Mouse (Mus musculus) small intestine, adult 2 months (tissue): ENCODE measurements around the gene Ccl22. TPM values are rescaled to one million over a fixed set of nuclear protein-coding genes. Genes with fewer than 3 reads are reported as not detected.

Experiments
- H3K27ac ChIP-seq: fragments of 200-500 bp; 2 replicates; pipeline ENCODE4 v1.5.1; 2012; ENCODE audit warnings: low read depth, low read length, control low read depth, inconsistent platforms; ENCODE audit not compliant: insufficient read depth
- H3K27me3 ChIP-seq: fragments of 200-500 bp; 2 replicates; pipeline ENCODE4 v1.6.1; 2012; ENCODE audit warnings: mild to moderate bottlenecking, moderate library complexity, low read length, inconsistent platforms; ENCODE audit not compliant: control insufficient read depth, insufficient read depth
- H3K36me3 ChIP-seq: fragments of 200-500 bp; 2 replicates; pipeline ENCODE4 v1.6.1; 2012; ENCODE audit warnings: mild to moderate bottlenecking, low read length, control low read depth, inconsistent platforms; ENCODE audit not compliant: control insufficient read depth, insufficient read depth
- H3K4me1 ChIP-seq: fragments of 200-500 bp; 2 replicates; pipeline ENCODE4 v1.6.1; 2012; ENCODE audit warnings: low read length, inconsistent platforms, mixed read lengths; ENCODE audit not compliant: control insufficient read depth, insufficient read depth, insufficient read length
- H3K4me3 ChIP-seq: fragments of 200-500 bp; 2 replicates; pipeline ENCODE4 v1.5.1; 2012; ENCODE audit warnings: low read depth, mild to moderate bottlenecking, control low read depth, inconsistent platforms, low read length, moderate library complexity
- CTCF ChIP-seq: fragments of 200-500 bp; IDR thresholded peaks from 2 replicates; pipeline ENCODE4 v1.5.1; 2012; ENCODE audit warnings: low read depth, mild to moderate bottlenecking, control low read depth, inconsistent platforms, low read length, moderate library complexity, mixed read lengths; ENCODE audit not compliant: insufficient replicate concordance, insufficient read length; ENCODE audit errors: extremely low read depth
- POLR2A ChIP-seq: fragments of 200-500 bp; IDR thresholded peaks from 2 replicates; pipeline ENCODE4 v1.6.1; 2012; ENCODE audit warnings: low read depth, mild to moderate bottlenecking, control low read depth, inconsistent platforms, low read length, moderate library complexity
- WGBS: fragments of 180-500 bp; shearing (Covaris S2); methylation state at CpG from one replicate; pipeline ENCODE4 v1.1.7; 2018; 5-methylcytosine and 5-hydroxymethylcytosine counted together
- polyA plus RNA-seq: library from polyadenylated mRNA; depleted of rRNA; stranded (reverse); fragments of >200 nt; gene quantifications from 2 replicates; pipeline ENCODE4 v1.2.3, GENCODE M21; 2012

The Ccl22 gene
- polyA plus RNA-seq, 1 experiment = 6.5 TPM

DNA sequence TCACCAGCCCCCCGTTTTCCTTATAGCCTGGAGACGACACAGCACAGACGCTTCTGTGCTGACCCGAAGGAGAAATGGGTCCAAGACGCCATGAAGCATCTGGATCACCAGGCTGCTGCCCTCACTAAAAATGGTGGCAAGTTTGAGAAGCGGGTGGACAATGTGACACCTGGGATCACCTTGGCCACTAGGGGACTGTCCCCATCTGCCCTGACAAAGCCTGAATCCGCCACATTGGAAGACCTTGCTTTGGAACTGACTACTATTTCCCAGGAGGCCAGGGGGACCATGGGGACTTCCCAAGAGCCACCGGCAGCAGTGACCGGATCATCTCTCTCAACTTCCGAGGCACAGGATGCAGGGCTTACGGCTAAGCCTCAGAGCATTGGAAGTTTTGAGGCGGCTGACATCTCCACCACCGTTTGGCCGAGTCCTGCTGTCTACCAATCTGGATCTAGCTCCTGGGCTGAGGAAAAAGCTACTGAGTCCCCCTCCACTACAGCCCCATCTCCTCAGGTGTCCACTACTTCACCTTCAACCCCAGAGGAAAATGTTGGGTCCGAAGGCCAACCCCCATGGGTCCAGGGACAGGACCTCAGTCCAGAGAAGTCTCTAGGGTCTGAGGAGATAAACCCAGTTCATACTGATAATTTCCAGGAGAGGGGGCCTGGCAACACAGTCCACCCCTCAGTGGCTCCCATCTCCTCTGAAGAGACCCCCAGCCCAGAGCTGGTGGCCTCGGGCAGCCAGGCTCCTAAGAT is 34.3 kb downstream of the Ccl22 start:
- Histone ChIP-seq H3K36me3 (peaks cover 10% of the 10 kb centered on the region), H3K4me1 (peaks cover 52% of the 10 kb centered on the region), H3K4me3 (no peak overlapping the region), H3K27ac (no peak overlapping the region), H3K27me3 (no peaks in the 10 kb centered on the region)
- no peak for TF ChIP-seq POLR2A
- no peak for TF ChIP-seq CTCF
- 90% methylated on average over 16 of the region's 16 CpGs for WGBS

DNA sequence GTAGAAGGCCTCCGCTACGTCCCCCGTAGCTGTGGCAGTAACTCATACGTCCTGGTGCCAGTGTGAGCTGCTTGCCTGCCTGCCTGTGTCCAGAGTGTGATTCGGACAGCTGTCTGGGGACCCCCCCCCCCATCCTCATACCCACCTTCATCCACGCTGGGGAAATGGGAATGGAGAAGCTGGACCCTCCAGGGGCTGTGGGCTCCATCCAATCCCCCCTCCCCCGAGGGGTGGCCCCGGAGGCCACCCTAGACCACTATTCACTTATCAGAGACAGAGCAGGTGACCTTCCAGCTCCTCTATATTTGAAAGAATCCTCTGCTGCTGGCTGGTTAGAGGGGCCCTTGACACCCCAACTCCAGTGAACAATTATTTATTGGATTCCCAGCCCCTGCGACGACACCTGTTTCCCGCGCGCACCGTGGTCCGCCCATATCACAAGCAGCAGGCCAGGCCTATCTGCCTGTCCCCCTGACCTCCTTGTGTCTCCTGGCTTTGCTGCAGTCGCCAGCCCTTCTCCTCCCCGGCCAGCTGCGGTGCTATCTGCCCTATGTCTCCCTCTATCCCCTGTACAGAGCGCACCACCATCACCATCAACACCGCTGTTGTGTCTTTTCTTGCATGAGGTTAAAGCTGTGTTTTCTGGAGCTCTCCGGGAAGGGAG is 35.2 kb downstream of the Ccl22 start:
- peak overlapping the region; percentile 14 for H3K4me3 ChIP-seq
- H3K27me3 ChIP-seq = no peaks in the 10 kb centered on the region
- 76% methylated on average over 21 of the region's 21 CpGs for WGBS
- H3K36me3 ChIP-seq = peaks cover 10% of the 10 kb centered on the region
- peak overlapping the region; percentile 87 for H3K27ac ChIP-seq
- peaks cover 59% of the 10 kb centered on the region for H3K4me1 ChIP-seq
- TF ChIP-seq CTCF (no peak), POLR2A (no peak)

DNA sequence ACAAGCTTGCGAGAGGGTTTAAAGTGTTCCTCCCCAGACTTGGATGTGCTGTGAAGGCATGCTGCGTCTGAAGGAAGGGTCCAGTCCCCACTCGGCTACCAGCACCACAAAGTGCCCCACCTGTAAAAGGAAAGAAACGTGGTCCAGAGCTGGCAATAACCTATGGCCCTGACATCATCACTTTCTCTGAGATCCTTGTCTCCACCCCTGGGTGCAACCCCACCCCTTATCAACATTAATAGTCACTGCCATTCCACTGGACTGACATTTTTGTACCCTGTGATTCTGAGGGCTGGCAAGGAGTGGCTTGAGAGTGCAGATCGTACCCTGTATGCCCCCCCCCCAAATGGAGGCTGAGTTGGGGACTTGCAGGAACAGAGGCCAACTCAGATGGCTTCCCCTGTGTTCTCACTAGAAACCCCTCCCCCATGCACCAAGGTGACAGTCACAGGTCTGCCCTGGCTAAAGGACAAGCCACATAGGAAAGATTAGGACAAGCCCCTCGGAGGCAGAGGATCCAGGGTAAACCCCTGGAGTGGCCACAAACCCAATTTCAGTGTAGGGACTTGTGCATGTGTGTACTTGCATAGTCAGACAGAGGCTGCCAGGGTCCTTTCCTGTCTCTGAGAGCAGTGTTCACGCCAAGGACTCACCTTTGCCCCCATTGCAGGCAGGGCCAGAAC is 35.9 kb downstream of the Ccl22 start:
- Histone ChIP-seq H3K4me1 (peaks cover 61% of the 10 kb centered on the region), H3K4me3 (peak overlapping the region; percentile 24), H3K27ac (peak overlapping the region; percentile 98), H3K36me3 (peaks cover 10% of the 10 kb centered on the region), H3K27me3 (no peaks in the 10 kb centered on the region)
- TF ChIP-seq POLR2A (no peak), CTCF (no peak)
- 36% methylated on average over 7 of the region's 7 CpGs for WGBS

DNA sequence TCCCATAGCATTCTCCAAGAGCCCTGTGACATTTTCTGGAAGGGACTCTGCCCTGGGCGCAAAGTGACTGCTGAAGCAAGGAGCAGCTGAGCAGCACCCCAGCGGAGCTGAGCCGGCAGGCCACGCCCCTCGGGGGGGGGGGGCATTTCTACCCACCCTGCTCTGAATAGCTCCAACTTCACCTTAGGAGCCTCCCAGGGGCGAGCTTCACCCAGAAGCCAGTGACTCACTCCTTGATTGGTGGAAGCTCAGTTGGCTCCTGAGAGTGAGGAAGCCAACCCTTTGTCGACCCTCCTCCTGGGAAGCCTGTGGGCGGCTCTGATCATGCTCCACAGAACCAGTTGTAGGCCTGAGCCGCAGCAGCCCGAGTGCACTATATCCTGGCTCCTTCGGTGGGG is 36.4 kb downstream of the Ccl22 start:
- no peaks in the 10 kb centered on the region for H3K27me3 ChIP-seq
- 12% methylated on average over 11 of the region's 11 CpGs for WGBS
- no peak for TF ChIP-seq CTCF
- TF ChIP-seq POLR2A = peak; percentile 27; the same call in 1 of the 2 replicates
- H3K4me3 ChIP-seq = peak overlapping the region; percentile 10; the same call in 1 of the 2 replicates
- H3K36me3 ChIP-seq = peaks cover 10% of the 10 kb centered on the region
- peaks cover 61% of the 10 kb centered on the region for H3K4me1 ChIP-seq
- H3K27ac ChIP-seq = peak overlapping the region; percentile 98

DNA sequence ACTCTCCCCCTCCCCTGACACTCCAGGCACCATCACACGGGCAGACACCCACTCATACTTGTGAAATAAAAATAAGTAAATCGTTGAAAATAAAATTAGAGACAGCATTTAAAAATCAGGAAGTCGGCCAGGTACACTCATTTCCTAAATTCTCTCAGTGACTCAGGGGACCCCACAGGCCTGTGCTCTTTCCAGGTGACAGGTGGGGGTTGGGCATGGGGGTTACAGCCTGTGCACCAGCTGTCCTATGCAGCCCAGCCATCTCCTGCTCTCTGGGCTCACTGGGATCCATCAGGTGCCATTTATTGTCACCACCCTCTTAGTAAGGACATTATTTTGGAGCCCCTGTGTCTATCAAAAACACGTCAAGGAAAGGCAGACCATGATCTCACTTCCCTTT is 38.5 kb downstream of the Ccl22 start:
- 76% methylated on average over 4 of the region's 4 CpGs for WGBS
- Histone ChIP-seq H3K27ac (peak overlapping the region; percentile 87), H3K27me3 (no peaks in the 10 kb centered on the region), H3K4me1 (peaks cover 63% of the 10 kb centered on the region), H3K4me3 (no peak overlapping the region), H3K36me3 (peaks cover 10% of the 10 kb centered on the region)
- TF ChIP-seq POLR2A = no peak
- TF ChIP-seq CTCF = no peak

DNA sequence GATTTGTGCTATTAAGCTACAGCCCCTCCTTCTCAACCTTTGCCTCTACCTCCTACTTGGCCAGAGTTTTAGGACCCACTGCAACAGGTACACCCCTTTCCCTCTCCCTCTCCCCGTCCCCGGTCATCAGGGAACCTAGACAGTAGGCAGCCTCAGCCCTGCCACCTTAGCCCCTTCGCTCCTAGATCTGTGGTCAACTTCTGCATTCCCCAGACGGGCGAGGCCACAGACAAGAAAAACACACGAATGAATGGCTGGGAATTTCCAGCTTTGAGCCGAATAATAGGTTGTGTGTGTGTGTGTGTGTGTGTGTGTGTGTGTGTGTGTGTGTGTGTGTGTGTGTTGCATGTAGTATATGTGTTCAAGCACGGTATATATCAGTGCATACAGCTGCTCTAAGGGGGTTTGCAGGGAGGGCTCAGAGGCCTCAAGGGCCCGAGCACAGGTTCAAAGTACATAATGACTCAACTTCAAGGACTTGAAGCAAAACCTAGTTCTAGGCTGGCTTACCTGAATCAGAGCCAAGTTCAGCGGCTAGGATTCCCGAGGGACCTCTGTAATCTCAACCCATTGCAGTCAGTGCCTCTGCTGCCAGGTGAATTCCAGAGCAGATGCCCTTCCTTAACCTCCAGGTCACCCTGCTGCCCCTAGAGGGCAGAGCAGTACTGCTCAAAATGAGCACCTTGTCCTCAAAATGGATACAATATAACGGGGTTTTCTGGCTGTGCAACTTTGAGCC is 40.0 kb downstream of the Ccl22 start:
- TF ChIP-seq CTCF (peak; percentile 57; the same call in 1 of the 2 replicates), POLR2A (no peak)
- H3K36me3 ChIP-seq = peaks cover 4% of the 10 kb centered on the region; the same call in 1 of the 2 replicates
- H3K27me3 ChIP-seq = no peaks in the 10 kb centered on the region
- peak overlapping the region; percentile 87 for H3K27ac ChIP-seq
- H3K4me3 ChIP-seq = no peak overlapping the region
- 19% methylated on average over 12 of the region's 12 CpGs for WGBS
- H3K4me1 ChIP-seq = peaks cover 58% of the 10 kb centered on the region
